Mouse (Mus musculus) neural tube, embryonic 15.5 days (tissue): ENCODE results near the gene Ilkap. TPM values are rescaled to one million over a fixed set of nuclear protein-coding genes. Genes with fewer than 3 reads are reported as not detected.
A peak's percentile ranks its signal among the peaks of the same experiment; 100 is the strongest.

ENCODE experiments used
- ATAC-seq: fragments of 200-750 bp; cut with Nextera tagmentation; 2 replicates; pipeline ENCODE4 v1.8.0; 2017; ENCODE audit warnings: mild to moderate bottlenecking, moderate TSS enrichment, moderate library complexity; ENCODE audit not compliant: low FRiP score
- H3K27ac ChIP-seq: fragments of 300-500 bp; sonication (generic); replicated peaks from 2 replicates; pipeline ENCODE4 v1.5.1; 2015; ENCODE audit warnings: mild to moderate bottlenecking, inconsistent platforms
- H3K27me3 ChIP-seq: fragments of 300-500 bp; sonication (generic); replicated peaks from 2 replicates; pipeline ENCODE4 v1.6.1; 2015; ENCODE audit warnings: inconsistent platforms
- H3K36me3 ChIP-seq: fragments of 300-500 bp; sonication (generic); 2 replicates; pipeline ENCODE4 v1.6.1; 2015; ENCODE audit warnings: inconsistent platforms
- H3K4me1 ChIP-seq: fragments of 300-500 bp; sonication (generic); 2 replicates; pipeline ENCODE4 v1.6.1; 2015; ENCODE audit warnings: inconsistent platforms
- H3K4me2 ChIP-seq: fragments of 300-500 bp; sonication (generic); 2 replicates; pipeline ENCODE4 v1.6.1; 2015; ENCODE audit warnings: inconsistent platforms, mild to moderate bottlenecking, moderate library complexity
- H3K4me3 ChIP-seq: fragments of 300-500 bp; sonication (generic); replicated peaks from 2 replicates; pipeline ENCODE4 v1.5.1; 2015; ENCODE audit warnings: mild to moderate bottlenecking, inconsistent platforms
- H3K9ac ChIP-seq: fragments of 300-500 bp; sonication (generic); replicated peaks from 2 replicates; pipeline ENCODE4 v1.6.1; 2015; ENCODE audit warnings: mild to moderate bottlenecking, inconsistent platforms
- H3K9me3 ChIP-seq: fragments of 300-500 bp; sonication (generic); replicated peaks from 2 replicates; pipeline ENCODE4 v1.6.1; 2016; ENCODE audit warnings: inconsistent platforms
- WGBS: fragments of 180-500 bp; shearing (Covaris S2); methylation state at CpG from one replicate; pipeline ENCODE4 v1.1.7; 2015; ENCODE audit warnings: mixed read lengths; 5-methylcytosine and 5-hydroxymethylcytosine counted together
- polyA plus RNA-seq: library from polyadenylated mRNA; unstranded; fragments of >200 nt; fragmentation: Nextera tagmentation; extraction: Ambion mirVana; gene quantifications from 2 replicates; pipeline ENCODE4 v1.2.1, GENCODE M21; 2015

Ilkap gene
- polyA plus RNA-seq, 1 experiment from 2014 or later = 144 TPM

DNA sequence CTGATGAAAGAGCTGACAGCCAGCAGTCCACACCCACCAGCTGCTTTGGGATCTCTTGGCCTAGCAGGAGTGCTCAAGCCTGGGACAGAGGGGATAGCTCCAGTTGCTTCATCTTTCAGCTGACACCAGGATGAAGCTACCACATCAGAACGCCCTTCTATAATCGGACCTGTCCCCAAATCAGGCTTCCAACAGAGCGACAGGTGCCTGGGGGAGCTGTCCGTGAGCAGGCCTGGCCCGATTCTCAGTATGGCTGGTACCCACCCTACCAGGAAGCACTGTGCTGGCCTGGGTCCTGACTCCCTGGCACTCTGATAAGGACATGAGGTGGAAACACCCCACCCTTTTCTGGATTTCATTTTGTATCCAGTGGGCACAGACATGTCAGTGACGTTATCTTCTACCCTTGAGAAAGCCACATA, 25.2 kb downstream of the Ilkap start:
- 93% methylated on average over 6 of the region's 6 CpGs for WGBS
- no peak for ATAC-seq
- no peak overlapping the region for H3K4me3 ChIP-seq
- no peaks in the 10 kb centered on the region for H3K4me1 ChIP-seq
- H3K36me3 ChIP-seq = peaks cover 78% of the 10 kb centered on the region
- H3K9ac ChIP-seq = no peak overlapping the region
- H3K27me3 ChIP-seq = no peaks in the 10 kb centered on the region
- H3K27ac ChIP-seq = no peak overlapping the region
- H3K9me3 ChIP-seq = no peaks in the 10 kb centered on the region
- H3K4me2 ChIP-seq = no peak overlapping the region

DNA sequence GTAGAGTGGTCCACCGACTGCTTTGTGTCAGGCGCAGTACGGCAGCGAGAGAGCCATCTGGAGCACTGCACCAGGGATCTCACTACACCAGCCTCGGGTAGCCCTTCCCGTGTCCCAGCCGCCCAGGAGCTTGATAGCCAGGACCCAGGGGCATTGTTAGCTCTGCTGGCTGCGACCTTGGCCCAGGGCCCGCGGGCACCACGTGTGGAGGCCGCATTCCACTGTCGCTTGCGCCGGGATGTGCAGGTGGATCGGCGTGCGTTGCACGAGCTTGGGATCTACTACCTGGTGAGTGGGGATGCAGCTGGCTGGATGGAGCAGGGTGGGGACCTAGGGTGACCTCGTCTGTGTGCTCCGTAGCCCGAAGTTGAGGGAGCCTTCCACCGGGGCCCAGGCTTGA, 28.6 kb downstream of the Ilkap start:
- H3K9ac ChIP-seq = no peak overlapping the region
- H3K4me1 ChIP-seq = peaks cover 10% of the 10 kb centered on the region
- H3K4me2 ChIP-seq = no peak overlapping the region
- peaks cover 22% of the 10 kb centered on the region for H3K27me3 ChIP-seq
- no peak; the same call in 1 of the 2 replicates for ATAC-seq
- 84% methylated on average over 23 of the region's 23 CpGs for WGBS
- no peak overlapping the region for H3K4me3 ChIP-seq
- peaks cover 44% of the 10 kb centered on the region for H3K36me3 ChIP-seq
- H3K27ac ChIP-seq = no peak overlapping the region
- no peaks in the 10 kb centered on the region for H3K9me3 ChIP-seq

- H3K36me3 ChIP-seq = peaks cover 38% of the 10 kb centered on the region
- H3K9me3 ChIP-seq = no peaks in the 10 kb centered on the region
Observed at GRCm38 (mm10) chr1:91369408-91369807, 29.2 kb downstream of the Ilkap start.

GRCm38 (mm10) chr1:91367295-91367694, 31.3 kb downstream of the Ilkap start:
- Histone ChIP-seq H3K36me3 (peaks cover 18% of the 10 kb centered on the region), H3K27ac (no peak overlapping the region), H3K4me3 (no peak overlapping the region), H3K9ac (no peak overlapping the region), H3K4me1 (peaks cover 10% of the 10 kb centered on the region), H3K9me3 (no peaks in the 10 kb centered on the region), H3K27me3 (peaks cover 22% of the 10 kb centered on the region), H3K4me2 (no peak overlapping the region)
- 98% methylated on average over 3 of the region's 3 CpGs for WGBS
- no peak for ATAC-seq

More at GRCm38 (mm10) chr1:91369408-91369807, 29.2 kb downstream of the Ilkap start:
- Histone ChIP-seq H3K4me2 (no peak overlapping the region), H3K9ac (no peak overlapping the region), H3K27me3 (peaks cover 22% of the 10 kb centered on the region), H3K4me1 (peaks cover 10% of the 10 kb centered on the region), H3K27ac (no peak overlapping the region), H3K4me3 (no peak overlapping the region)
- ATAC-seq = no peak
- 66% methylated on average over 4 of the region's 4 CpGs for WGBS

- Histone ChIP-seq H3K4me2 (peak within 1 kb of the TSS; percentile 65), H3K27me3 (peaks cover 22% of the 10 kb centered on the region), H3K27ac (no peak within 1 kb of the TSS; the same call in 1 of the 2 replicates), H3K9ac (peak within 1 kb of the TSS; percentile 48), H3K4me1 (peaks cover 10% of the 10 kb centered on the region), H3K9me3 (no peaks in the 10 kb centered on the region), H3K4me3 (peak within 1 kb of the TSS; percentile 36), H3K36me3 (peaks cover 9% of the 10 kb centered on the region)
- 1% methylated on average over 67 of the region's 68 CpGs for WGBS
- ATAC-seq = peak; percentile 33; the same call in 1 of the 2 replicates
Observed at GRCm38 (mm10) chr1:91366215-91367108, 32.2 kb downstream of the Ilkap start, which contains the start of gene Erfe. Erfe (plus strand) TSS chr1:91366430.

- Histone ChIP-seq H3K4me1 (peaks cover 10% of the 10 kb centered on the region), H3K4me2 (peak overlapping the region; percentile 65), H3K9ac (no peak overlapping the region), H3K4me3 (peak overlapping the region; percentile 36), H3K36me3 (peaks cover 3% of the 10 kb centered on the region; the same call in 1 of the 2 replicates), H3K27ac (no peak overlapping the region), H3K27me3 (peaks cover 22% of the 10 kb centered on the region), H3K9me3 (no peaks in the 10 kb centered on the region)
- 32% methylated on average over 8 of the region's 8 CpGs for WGBS
- ATAC-seq = no peak
Observed at GRCm38 (mm10) chr1:91365816-91366214, 32.8 kb downstream of the Ilkap start.

- no peak for ATAC-seq
- H3K36me3 ChIP-seq = no peaks in the 10 kb centered on the region
- 95% methylated on average over 16 of the region's 16 CpGs for WGBS
- H3K27ac ChIP-seq = no peak overlapping the region
- peaks cover 22% of the 10 kb centered on the region for H3K27me3 ChIP-seq
- no peak overlapping the region for H3K9ac ChIP-seq
- H3K4me1 ChIP-seq = peaks cover 10% of the 10 kb centered on the region
- H3K4me3 ChIP-seq = no peak overlapping the region
- H3K9me3 ChIP-seq = no peaks in the 10 kb centered on the region
- H3K4me2 ChIP-seq = no peak overlapping the region
Observed at GRCm38 (mm10) chr1:91364822-91365644, 33.6 kb downstream of the Ilkap start.

GRCm38 (mm10) chr1:91362113-91362512, 36.5 kb downstream of the Ilkap start:
- WGBS = 82% methylated on average over 5 of the region's 5 CpGs
- no peak overlapping the region for H3K4me3 ChIP-seq
- H3K4me1 ChIP-seq = peaks cover 10% of the 10 kb centered on the region
- H3K9ac ChIP-seq = no peak overlapping the region
- no peak overlapping the region for H3K4me2 ChIP-seq
- no peak for ATAC-seq
- no peak overlapping the region for H3K27ac ChIP-seq
- no peaks in the 10 kb centered on the region for H3K36me3 ChIP-seq
- peaks cover 16% of the 10 kb centered on the region for H3K27me3 ChIP-seq
- no peaks in the 10 kb centered on the region for H3K9me3 ChIP-seq

DNA sequence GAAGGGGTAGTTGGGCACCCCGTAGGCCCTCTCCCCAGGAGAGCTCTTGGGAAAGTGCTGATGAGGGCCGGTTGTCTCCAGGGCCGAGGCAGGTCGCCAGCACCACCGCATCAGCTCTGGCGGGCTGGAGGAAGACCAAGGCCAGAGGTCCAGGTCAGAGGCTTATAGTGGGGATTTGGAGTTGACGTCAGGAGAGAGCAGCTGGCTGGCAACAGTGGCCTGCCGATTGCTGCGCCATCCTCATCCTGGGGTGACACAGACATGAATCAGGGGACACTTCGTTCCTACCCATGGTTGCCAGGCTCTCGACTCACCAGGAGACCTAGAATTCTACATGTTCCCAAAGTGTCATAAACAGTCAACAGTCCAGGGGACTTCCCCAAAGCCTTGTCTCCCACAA, 42.5 kb downstream of the Ilkap start:
- Histone ChIP-seq H3K27me3 (no peaks in the 10 kb centered on the region), H3K9me3 (no peaks in the 10 kb centered on the region), H3K4me1 (no peaks in the 10 kb centered on the region), H3K4me2 (no peak overlapping the region), H3K9ac (no peak overlapping the region), H3K27ac (no peak overlapping the region), H3K36me3 (no peaks in the 10 kb centered on the region), H3K4me3 (no peak overlapping the region)
- no peak for ATAC-seq
- WGBS = 86% methylated on average over 11 of the region's 11 CpGs

- WGBS = 93% methylated on average over 2 of the region's 2 CpGs
- no peak overlapping the region for H3K4me2 ChIP-seq
- H3K27ac ChIP-seq = no peak overlapping the region
Observed at GRCm38 (mm10) chr1:91352277-91352676, 46.3 kb downstream of the Ilkap start.

DNA sequence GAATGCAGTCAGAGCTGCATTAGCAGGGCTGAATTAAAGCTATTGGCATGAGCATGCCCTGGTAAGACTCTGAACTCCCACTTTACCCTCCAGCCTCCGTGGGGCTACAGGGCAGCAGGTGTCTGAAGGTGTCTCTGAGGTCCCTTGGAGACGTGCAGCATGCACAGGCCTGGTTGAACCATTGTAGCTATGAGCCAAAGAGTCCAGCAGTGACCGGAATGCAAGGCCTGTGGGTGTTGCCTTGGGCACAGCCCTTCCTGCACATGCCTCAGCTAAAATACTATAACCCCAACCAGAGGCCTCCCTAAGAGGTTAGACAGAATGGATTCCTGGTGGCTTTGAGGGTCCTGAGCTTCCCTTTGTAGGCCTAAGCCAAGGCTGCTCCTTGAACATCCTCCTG, 47.4 kb downstream of the Ilkap start:
- Histone ChIP-seq H3K9me3 (no peaks in the 10 kb centered on the region), H3K4me1 (no peaks in the 10 kb centered on the region), H3K9ac (no peak overlapping the region), H3K4me3 (no peak overlapping the region), H3K27me3 (peaks cover 6% of the 10 kb centered on the region), H3K27ac (no peak overlapping the region), H3K36me3 (no peaks in the 10 kb centered on the region), H3K4me2 (no peak overlapping the region)
- ATAC-seq = no peak
- 70% methylated on average over 3 of the region's 3 CpGs for WGBS

More at GRCm38 (mm10) chr1:91352277-91352676, 46.3 kb downstream of the Ilkap start:
- H3K9ac ChIP-seq = no peak overlapping the region
- H3K9me3 ChIP-seq = no peaks in the 10 kb centered on the region
- no peak for ATAC-seq
- H3K27me3 ChIP-seq = no peaks in the 10 kb centered on the region
- H3K4me1 ChIP-seq = no peaks in the 10 kb centered on the region
- no peak overlapping the region for H3K4me3 ChIP-seq
- no peaks in the 10 kb centered on the region for H3K36me3 ChIP-seq
